Mouse (Mus musculus) mouse trophoblast stem cell (cell line): ENCODE data around the gene Maco1.

Experiments used
- in situ Hi-C, 2 experiments: fragments of 300-500 bp; cut with MseI, MboI; formaldehyde crosslinking; loops; 2 replicates in 1 of 2; 3 replicates in 1 of 2; pipeline ENCODE4 v1.15.1; 2025

Maco1 gene

DNA sequence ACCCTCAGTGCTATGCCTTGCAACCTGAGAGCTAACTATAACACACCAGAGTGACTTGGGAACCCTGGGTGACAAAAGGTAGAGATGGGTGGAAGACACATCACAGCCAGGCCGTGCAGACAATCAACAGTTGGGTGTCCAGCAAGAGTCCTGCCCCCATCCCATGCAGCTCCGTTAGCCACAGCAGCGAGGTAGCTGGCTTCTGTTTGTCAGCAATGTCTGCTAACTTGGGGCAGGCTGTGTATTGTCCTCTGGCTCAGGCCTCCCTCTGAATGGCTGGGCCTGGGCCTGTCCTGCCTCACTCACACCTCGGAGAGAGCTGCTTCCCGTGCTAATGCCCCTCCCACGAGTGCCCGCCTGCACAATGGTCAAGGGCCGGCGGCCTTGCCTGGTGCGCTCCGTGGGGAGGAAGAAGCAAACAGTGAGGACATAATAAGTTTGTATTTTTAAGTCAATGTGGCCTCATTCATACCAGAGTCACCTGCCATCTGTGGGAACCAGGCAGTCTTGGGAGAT lies 100.2 kb downstream of the Maco1 start:
- in situ Hi-C loops, result no loop called here
